In the genomic region with DNA sequence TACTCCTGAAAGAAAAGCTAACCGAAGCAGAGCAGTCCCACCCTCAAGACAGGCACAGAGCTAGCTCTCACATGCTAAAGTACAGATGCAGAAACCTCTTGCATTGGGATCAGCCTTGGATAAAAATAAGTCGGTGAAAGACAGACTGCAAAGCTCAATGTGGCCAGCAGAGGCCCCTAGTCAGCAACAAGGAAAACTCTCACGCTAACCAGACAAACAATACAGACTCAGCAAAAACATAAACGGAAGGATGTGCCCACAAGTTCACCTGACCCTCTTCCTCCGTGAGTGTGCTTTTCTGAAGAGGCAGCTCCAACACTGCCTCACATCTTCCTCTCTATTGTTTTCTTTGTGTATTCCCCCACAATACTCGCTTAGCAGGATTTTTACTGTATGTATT, we compare ENCODE assay signal across 9 mouse cellular contexts.
DNase-seq lines count a peak whose midpoint lies in the region; ATAC-seq and TF ChIP-seq lines count a peak whose summit lies in the region.
"Had no signal": no experiment of that assay in that cellular context is flagged by ENCODE, and none has a peak within 500 bp of the region (broad histone marks: within the 10 kb centered on the region; RNA-seq: fewer than 3 reads in every experiment).

No protein-coding gene starts in this region.

- no peak overlapping the region for H3K27ac ChIP-seq in ES-E14 (ENCODE audit: insufficient read depth, low read depth, low read length, poor library complexity, severe bottlenecking)
- no peak overlapping the region for H3K27ac ChIP-seq in forebrain, embryonic 12.5 days
- peak overlapping the region; percentile 70 for H3K27ac ChIP-seq in liver, embryonic 16.5 days (ENCODE audit: low read length)
- no peak overlapping the region for H3K27ac ChIP-seq in neural tube, embryonic 12.5 days
- H3K27ac ChIP-seq: limb, embryonic 15.5 days had no signal

- no peak overlapping the region for H3K9ac ChIP-seq in ES-E14 (ENCODE audit: insufficient read depth, low read depth, low read length, poor library complexity, severe bottlenecking)
- H3K9ac ChIP-seq in forebrain, embryonic 12.5 days = 0 out of 2 replicates have a peak overlapping the region, but pooled peaks have one; percentile 12
- peak overlapping the region; percentile 26; the same call in 1 of the 2 replicates for H3K9ac ChIP-seq in liver, embryonic 16.5 days (ENCODE audit: low read depth, low read length)
- H3K9ac ChIP-seq in neural tube, embryonic 12.5 days = no peak overlapping the region
- H3K9ac ChIP-seq: limb, embryonic 15.5 days had no signal

- no peak overlapping the region for H3K4me3 ChIP-seq in ES-E14 (ENCODE audit: insufficient read depth in 1 of 2, low read depth in 1 of 2, low read length in 2 of 2, poor library complexity in 1 of 2, severe bottlenecking in 1 of 2)
- H3K4me3 ChIP-seq in forebrain, embryonic 12.5 days (replicated peaks) = no peak overlapping the region; the same call in 1 of the 2 replicates
- peak overlapping the region; percentile 36 for H3K4me3 ChIP-seq in liver, embryonic 16.5 days (ENCODE audit: low read depth, low read length)
- no peak overlapping the region for H3K4me3 ChIP-seq in neural tube, embryonic 12.5 days
- H3K4me3 ChIP-seq: limb, embryonic 15.5 days had no signal

- H3K4me1 ChIP-seq in ES-E14 (ENCODE audit: control insufficient read depth in 2 of 2, insufficient read depth in 2 of 2, low read length in 2 of 2, poor library complexity in 1 of 2) = no peaks in the 10 kb centered on the region
- H3K4me1 ChIP-seq in forebrain, embryonic 12.5 days = no peaks in the 10 kb centered on the region
- peaks cover 11% of the 10 kb centered on the region for H3K4me1 ChIP-seq in liver, embryonic 16.5 days (ENCODE audit: control insufficient read depth, low read depth, low read length)
- H3K4me1 ChIP-seq in neural tube, embryonic 12.5 days = no peaks in the 10 kb centered on the region
- H3K4me1 ChIP-seq: limb, embryonic 15.5 days had no signal

- no peaks in the 10 kb centered on the region for H3K27me3 ChIP-seq in forebrain, embryonic 12.5 days
- no peaks in the 10 kb centered on the region for H3K27me3 ChIP-seq in liver, embryonic 16.5 days (ENCODE audit: control insufficient read depth, insufficient read depth, low read depth, low read length)
- H3K27me3 ChIP-seq in neural tube, embryonic 12.5 days (replicated peaks) = no peaks in the 10 kb centered on the region
- H3K27me3 ChIP-seq: limb, embryonic 15.5 days had no signal

- in situ Hi-C loops in ES-E14 (cut with MboI; ENCODE audit: low sequenced_read_pairs in 2 of 2, unreplicated experiment in 2 of 2) = no loop called here

- H3K4me2 ChIP-seq in forebrain, embryonic 12.5 days = peak overlapping the region; percentile 47
- H3K4me2 ChIP-seq in liver, embryonic 16.5 days (ENCODE audit: low read depth, low read length) = peak overlapping the region; percentile 56
- H3K4me2 ChIP-seq in neural tube, embryonic 12.5 days (replicated peaks) = peak overlapping the region; percentile 51
- H3K4me2 ChIP-seq: limb, embryonic 15.5 days had no signal

- intact Hi-C loops in heart, postnatal 14 days (cut with DNase I) = loop anchor here (2.0 to 5.0 kb wide), 2 partner anchors 38 to 91 kb away; no protein-coding TSS in a partner anchor

- ATAC-seq in forebrain, embryonic 12.5 days (ENCODE audit: low FRiP score) = peak; percentile 65
- peak; percentile 74 for ATAC-seq in liver, embryonic 16.5 days (ENCODE audit: low read depth)
- peak; percentile 8; the same call in 1 of the 2 replicates for ATAC-seq in neural tube, embryonic 12.5 days (ENCODE audit: low FRiP score, low read depth)

- no peaks in the 10 kb centered on the region for H3K36me3 ChIP-seq in ES-E14 (ENCODE audit: control insufficient read depth, insufficient read depth, low read length, poor library complexity, severe bottlenecking)
- H3K36me3 ChIP-seq in forebrain, embryonic 12.5 days (replicated peaks) = no peaks in the 10 kb centered on the region
- H3K36me3 ChIP-seq in liver, embryonic 16.5 days (ENCODE audit: control insufficient read depth, insufficient read depth) = no peaks in the 10 kb centered on the region
- H3K36me3 ChIP-seq in neural tube, embryonic 12.5 days = no peaks in the 10 kb centered on the region
- H3K36me3 ChIP-seq: limb, embryonic 15.5 days had no signal

- WGBS in forebrain, embryonic 12.5 days = 19% methylated on average over 6 of the region's 6 CpGs
- 10% methylated on average over 6 of the region's 6 CpGs for WGBS in large intestine, adult 2 months
- WGBS in liver, embryonic 16.5 days (ENCODE audit: insufficient replicate concordance) = 3% methylated on average over 6 of the region's 6 CpGs
- WGBS in neural tube, embryonic 12.5 days = 22% methylated on average over 6 of the region's 6 CpGs

- peak; percentile 60 for DNase-seq in ES-E14 (ENCODE audit: low read depth, low spot score)
- peak; percentile 89 for DNase-seq in c-Kit-positive CD71-positive TER-119-positive erythroid progenitor cells, embryonic 14.5 days (ENCODE audit: low spot score)
- peak; percentile 48 to 57 for DNase-seq in heart, postnatal 14 days
- peak; percentile 11 for DNase-seq in large intestine, adult 2 months (ENCODE audit: low read depth, low spot score)
- DNase-seq in testis, postnatal 14 days (ENCODE audit: low spot score) = peak; percentile 8

- H3K9me3 ChIP-seq in ES-E14 (ENCODE audit: control insufficient read depth, insufficient read depth, low read depth, low read length) = no peaks in the 10 kb centered on the region
- H3K9me3 ChIP-seq in forebrain, embryonic 12.5 days = no peaks in the 10 kb centered on the region
- no peaks in the 10 kb centered on the region for H3K9me3 ChIP-seq in liver, embryonic 16.5 days (replicated peaks; ENCODE audit: control insufficient read depth, low read length)
- no peaks in the 10 kb centered on the region for H3K9me3 ChIP-seq in neural tube, embryonic 12.5 days
- H3K9me3 ChIP-seq: limb, embryonic 15.5 days had no signal

TF ChIP-seq in ES-E14, 5 proteins besides CTCF, POLR2A, EP300 and RAD21:
- peak; percentile 96 for TF ChIP-seq MAFK (IDR thresholded peaks at IDR 0.05; ENCODE audit: insufficient read depth, low read depth, low read length)
- no peak for TF ChIP-seq CHD2 (IDR thresholded peaks at IDR 0.05; ENCODE audit: low read depth, low read length)
- TF ChIP-seq HCFC1 (IDR thresholded peaks at IDR 0.05; ENCODE audit: borderline replicate concordance, insufficient read depth, low read length) = no peak
- no peak; the same call in 1 of the 2 replicates for TF ChIP-seq ZC3H11A (IDR thresholded peaks at IDR 0.05; ENCODE audit: borderline replicate concordance, low read depth, low read length)
- no peak for TF ChIP-seq ZNF384 (IDR thresholded peaks at IDR 0.05; ENCODE audit: low read depth, low read length)

Comparison
In these comparisons a context has a peak if more than half of its experiments do, and no peak if none do; other contexts are left out.
1. DNase-seq: peak in every context shown above with its lines; median percentile 89 in c-Kit-positive CD71-positive TER-119-positive erythroid progenitor cells, embryonic 14.5 days; 60 in ES-E14; 52 in heart, postnatal 14 days; 11 in large intestine, adult 2 months; 8 in testis, postnatal 14 days.
2. H3K9ac ChIP-seq: peak in forebrain, embryonic 12.5 days (single experiment) and liver, embryonic 16.5 days (single experiment); none in ES-E14 (single experiment) and neural tube, embryonic 12.5 days (single experiment).
3. ATAC-seq: peak in every context shown above with its lines; median percentile 74 in liver, embryonic 16.5 days; 65 in forebrain, embryonic 12.5 days; 8 in neural tube, embryonic 12.5 days.
4. Peak in every context shown above with its lines, with median percentiles within 50 percentile points of each other: H3K4me2 ChIP-seq.